Mouse (Mus musculus): ENCODE measurements around the gene Ppp1r14c.
"Not testable (repeated sequence)": the region's sequence is repeated elsewhere in the genome, so short reads cannot be mapped to it uniquely, and the experiment has no call there.

Ppp1r14c gene

GRCm38 (mm10) chr10:3476611-3477010 is 110.8 kb downstream of the Ppp1r14c start:
- DNase-seq = no peak

- DNase-seq = no peak
Measured at GRCm38 (mm10) chr10:3479772-3480171, 113.9 kb downstream of the Ppp1r14c start.

GRCm38 (mm10) chr10:3490052-3490451 is 124.2 kb downstream of the Ppp1r14c start:
- no peak for DNase-seq

- no peak for DNase-seq
Measured at GRCm38 (mm10) chr10:3496791-3497190, 130.9 kb downstream of the Ppp1r14c start.

GRCm38 (mm10) chr10:3500846-3501245 is 135.0 kb downstream of the Ppp1r14c start:
- DNase-seq = not testable (repeated sequence)

GRCm38 (mm10) chr10:3507484-3508221 is 141.8 kb downstream of the Ppp1r14c start:
- DNase-seq = peak; percentile 70 to 71

GRCm38 (mm10) chr10:3508222-3508588 is 142.3 kb downstream of the Ppp1r14c start:
- no peak for DNase-seq

GRCm38 (mm10) chr10:3508746-3509145 is 142.9 kb downstream of the Ppp1r14c start:
- no peak for DNase-seq

GRCm38 (mm10) chr10:3509663-3510277 is 143.9 kb downstream of the Ppp1r14c start:
- no peak for DNase-seq

- no peak for DNase-seq
Measured at GRCm38 (mm10) chr10:3510486-3510885, 144.6 kb downstream of the Ppp1r14c start.

GRCm38 (mm10) chr10:3511401-3511800 is 145.5 kb downstream of the Ppp1r14c start:
- DNase-seq = no peak

GRCm38 (mm10) chr10:3512620-3513305 is 146.9 kb downstream of the Ppp1r14c start:
- peak in 1 of 2 experiments; percentile 45 for DNase-seq

GRCm38 (mm10) chr10:3513947-3514346 is 148.1 kb downstream of the Ppp1r14c start:
- no peak for DNase-seq

Data from kidney, postnatal 25 days (tissue).